Mouse (Mus musculus): ENCODE measurements around the gene Med21.

DNA sequence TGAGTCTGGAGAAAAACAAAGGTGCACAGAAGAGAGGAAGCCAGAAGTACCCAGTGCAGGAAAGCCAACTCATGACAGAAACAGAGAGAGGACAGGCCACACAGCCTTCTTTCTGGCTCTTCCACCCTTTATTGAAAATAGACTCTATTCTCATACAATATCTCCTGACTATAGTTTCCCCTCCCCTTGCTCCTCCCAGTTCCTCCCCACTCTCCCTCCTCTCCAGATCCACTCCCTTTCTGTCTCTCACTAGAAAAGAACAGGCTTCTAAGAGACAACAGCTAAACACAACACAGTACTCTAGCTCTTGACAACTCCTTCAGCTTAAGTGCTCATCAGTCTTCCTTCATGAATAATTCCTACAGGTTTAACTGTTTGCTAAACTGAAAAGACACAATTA is 26.3 kb downstream of the Med21 start:
- TF ChIP-seq CTCF (IDR thresholded peaks at IDR 0.05; ENCODE audit: borderline replicate concordance, insufficient read depth, low read length) (no peak), POLR2A (IDR thresholded peaks at IDR 0.05; ENCODE audit: low read depth, low read length) (no peak)
